Mouse (Mus musculus) kidney, postnatal 36 days (tissue): ENCODE data around the gene Map3k1.

Experiments
- DNase-seq, 2 experiments: peaks; one replicate each; pipeline ENCODE4 v3.0.0; 2021 to 2022; ENCODE audit warnings: mixed read lengths in 2 of 2

Gene Map3k1

GRCm38 (mm10) chr13:111810998-111811628, 2.3 kb upstream of the Map3k1 start:
- peak; percentile 74 for DNase-seq

GRCm38 (mm10) chr13:111809466-111810228, 854 bp upstream of the Map3k1 start:
- DNase-seq, result peak; percentile 80 to 81

GRCm38 (mm10) chr13:111808387-111808636, 481 bp downstream of the Map3k1 start:
- DNase-seq, result no peak

GRCm38 (mm10) chr13:111807596-111808386, 1.0 kb downstream of the Map3k1 start:
- DNase-seq, result no peak

- no peak for DNase-seq
Observed at GRCm38 (mm10) chr13:111807105-111807595, 1.6 kb downstream of the Map3k1 start.

GRCm38 (mm10) chr13:111805738-111806722, 2.8 kb downstream of the Map3k1 start:
- no peak for DNase-seq

GRCm38 (mm10) chr13:111804951-111805673, 3.7 kb downstream of the Map3k1 start:
- no peak for DNase-seq

GRCm38 (mm10) chr13:111804189-111804588, 4.6 kb downstream of the Map3k1 start:
- peak; percentile 72 to 74 for DNase-seq

GRCm38 (mm10) chr13:111803506-111803905, 5.3 kb downstream of the Map3k1 start:
- DNase-seq, result no peak

GRCm38 (mm10) chr13:111802900-111803299, 5.9 kb downstream of the Map3k1 start:
- DNase-seq, result no peak

GRCm38 (mm10) chr13:111802271-111802665, 6.5 kb downstream of the Map3k1 start:
- peak; percentile 75 to 87 for DNase-seq

GRCm38 (mm10) chr13:111801662-111802270, 7.0 kb downstream of the Map3k1 start:
- no peak for DNase-seq

GRCm38 (mm10) chr13:111800866-111801265, 7.9 kb downstream of the Map3k1 start:
- DNase-seq, result peak; percentile 73 to 82

GRCm38 (mm10) chr13:111798044-111798443, 10.7 kb downstream of the Map3k1 start:
- peak; percentile 71 for DNase-seq

GRCm38 (mm10) chr13:111797021-111797420, 11.8 kb downstream of the Map3k1 start:
- peak; percentile 90 to 91 for DNase-seq

GRCm38 (mm10) chr13:111796191-111796920, 12.4 kb downstream of the Map3k1 start:
- peak in 1 of 2 experiments; percentile 52 for DNase-seq

GRCm38 (mm10) chr13:111792975-111793287, 15.9 kb downstream of the Map3k1 start:
- no peak for DNase-seq

GRCm38 (mm10) chr13:111792130-111792974, 16.4 kb downstream of the Map3k1 start:
- peak in 1 of 2 experiments; percentile 78 for DNase-seq

GRCm38 (mm10) chr13:111791596-111791995, 17.2 kb downstream of the Map3k1 start:
- DNase-seq, result no peak
